Mouse (Mus musculus) heart, adult 18-20 months (tissue): Measurements from ENCODE around the gene Cxxc4. TPM values are rescaled to one million over a fixed set of nuclear protein-coding genes. Genes with fewer than 3 reads are reported as not detected.
"Not testable (repeated sequence)": the region's sequence is repeated elsewhere in the genome, so short reads cannot be mapped to it uniquely, and the experiment has no call there.

Experiments
- DNase-seq, 2 experiments: peaks; one replicate each; pipeline ENCODE4 v3.0.0; 2021 to 2022; ENCODE audit warnings: mixed read lengths in 1 of 2
- long read RNA-seq, 2 experiments: library from polyadenylated mRNA; stranded (forward); transcript quantifications; one replicate each; pipeline ENCODE4 v2.0.0; 2021
- total RNA-seq, 2 experiments: library from RNA; stranded (reverse); gene quantifications; 2 replicates each; pipeline ENCODE4 v1.2.3; 2021

Cxxc4 gene
- 1 to 10 TPM; 2.4 to 3.6 TPM for total RNA-seq
- long read RNA-seq, experiment 1, partial matches to known transcripts, result 1 of 1 reads
- long read RNA-seq, experiment 1, other reads (novel, unspliced or antisense), result 0 of 1 reads
- long read RNA-seq, experiment 2, partial matches to known transcripts, result 1 of 1 reads
- long read RNA-seq, experiment 2, other reads (novel, unspliced or antisense), result 0 of 1 reads

- peak in 1 of 2 experiments; percentile 9 for DNase-seq
These were observed at the start of gene Cxxc4 for GRCm38 (mm10) chr3:134236414-134237112. Gene Cxxc4 (plus strand): TSS chr3:134236484.

DNA sequence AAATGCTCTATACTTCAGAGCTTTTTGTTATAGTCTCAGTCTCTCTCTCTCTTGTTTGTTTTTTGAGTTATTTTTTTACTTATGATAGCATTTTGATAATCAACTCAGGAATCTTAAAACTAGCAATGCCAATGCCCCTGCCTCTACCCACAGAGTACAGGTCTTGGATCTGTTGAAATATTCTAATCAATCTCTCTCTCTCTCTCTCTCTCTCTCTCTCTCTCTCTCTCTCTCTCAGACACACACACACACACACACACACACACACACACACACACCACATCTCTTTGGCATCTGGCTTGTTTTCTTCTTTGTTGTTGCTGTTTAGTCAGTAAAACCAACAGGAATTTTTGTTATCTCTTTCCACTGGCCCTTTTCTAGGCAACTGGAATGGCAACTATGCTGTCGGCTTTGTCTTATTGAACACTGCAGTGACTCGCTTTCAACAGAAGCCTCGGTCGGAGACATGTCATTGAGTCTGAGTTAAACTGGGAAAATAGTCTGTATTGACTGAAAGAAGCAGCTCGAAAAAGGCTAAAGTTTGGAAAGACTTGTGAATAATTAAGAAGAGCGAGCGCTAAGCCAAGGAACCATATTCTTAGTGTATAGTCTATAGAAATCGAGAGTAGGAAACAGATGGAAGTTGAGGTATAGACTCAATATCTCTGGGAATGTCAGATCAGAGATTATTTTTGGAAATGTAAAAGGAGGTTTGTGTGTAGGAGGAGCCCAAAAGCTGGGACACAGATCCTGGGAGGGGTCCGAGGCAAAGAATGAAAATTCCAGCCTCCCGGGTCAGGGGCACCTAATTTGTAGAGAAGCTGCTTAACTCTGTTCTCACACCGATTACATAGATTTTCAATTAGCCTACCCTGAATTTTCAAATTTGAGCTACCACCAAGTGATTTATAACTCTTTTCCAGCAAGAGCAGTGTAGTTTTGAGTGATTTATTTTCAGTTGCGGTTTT lies 47.0 kb upstream of the Cxxc4 start:
- peak in 1 of 2 experiments; percentile 7 for DNase-seq

- peak; percentile 4 to 18 for DNase-seq
These were observed 46.2 kb upstream of the Cxxc4 start for GRCm38 (mm10) chr3:134190046-134190445.

GRCm38 (mm10) chr3:134199892-134200291 lies 36.4 kb upstream of the Cxxc4 start:
- peak; percentile 17 to 52 for DNase-seq

- no peak for DNase-seq
These were observed 29.7 kb upstream of the Cxxc4 start for GRCm38 (mm10) chr3:134206624-134207023.

DNA sequence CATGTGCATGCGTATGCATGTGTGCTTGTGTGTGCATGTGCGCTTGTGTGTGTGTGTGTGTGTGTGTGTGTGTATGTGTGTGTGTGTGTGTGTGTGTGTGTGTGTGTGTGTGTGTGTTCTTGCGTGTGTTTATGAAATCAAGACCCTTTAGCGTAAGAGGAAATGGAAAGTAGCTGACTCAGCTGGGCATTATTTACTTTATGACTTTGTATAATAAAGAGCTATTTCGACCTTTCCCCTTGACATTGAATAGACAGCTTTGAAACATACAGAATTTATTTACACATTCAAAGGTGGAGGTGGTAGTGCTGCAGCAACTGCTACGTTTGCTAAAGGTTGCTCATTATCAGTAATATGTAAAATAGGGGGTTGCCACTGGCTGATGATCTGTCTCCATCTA lies 25.3 kb upstream of the Cxxc4 start:
- DNase-seq, result no peak

DNA sequence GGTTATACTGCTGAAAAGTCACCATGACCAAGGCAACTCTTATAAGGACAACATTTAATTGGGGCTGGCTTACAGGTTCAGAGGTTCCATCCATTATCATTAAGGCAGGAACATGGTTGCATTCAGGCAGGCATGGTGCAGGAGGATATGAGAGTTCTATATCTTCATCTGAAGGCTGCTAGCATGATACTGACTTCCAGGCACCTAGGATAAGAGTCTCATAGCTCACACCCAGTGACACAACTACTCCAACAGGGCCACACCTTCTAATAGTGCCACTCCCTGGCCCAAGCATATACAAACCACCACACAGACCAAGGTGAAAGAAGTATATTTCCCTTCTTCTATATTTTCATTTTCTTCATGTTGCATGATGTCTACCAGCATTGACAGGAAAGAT lies 16.4 kb upstream of the Cxxc4 start:
- not testable (repeated sequence) for DNase-seq

- DNase-seq, result no peak
These were observed 15.3 kb upstream of the Cxxc4 start for GRCm38 (mm10) chr3:134221002-134221401.

DNA sequence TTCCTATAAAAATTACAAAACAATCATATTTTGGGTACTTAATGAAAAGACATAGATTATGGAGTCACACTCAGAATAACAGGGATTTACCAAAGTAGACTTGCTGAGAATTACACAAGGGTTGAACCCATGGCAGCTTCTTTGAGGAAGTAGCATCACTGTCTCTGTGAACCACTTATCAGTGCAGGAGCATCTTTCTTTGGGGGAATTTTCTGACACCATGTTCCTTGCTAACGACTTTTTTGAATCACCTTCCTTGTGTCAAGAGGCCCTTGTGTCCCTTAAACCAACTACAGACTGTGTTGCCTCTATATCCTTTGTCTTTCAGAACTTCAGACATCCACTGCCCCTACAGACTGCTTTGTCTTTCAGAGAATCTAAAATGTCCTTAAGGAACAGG lies 13.7 kb upstream of the Cxxc4 start:
- no peak for DNase-seq

DNA sequence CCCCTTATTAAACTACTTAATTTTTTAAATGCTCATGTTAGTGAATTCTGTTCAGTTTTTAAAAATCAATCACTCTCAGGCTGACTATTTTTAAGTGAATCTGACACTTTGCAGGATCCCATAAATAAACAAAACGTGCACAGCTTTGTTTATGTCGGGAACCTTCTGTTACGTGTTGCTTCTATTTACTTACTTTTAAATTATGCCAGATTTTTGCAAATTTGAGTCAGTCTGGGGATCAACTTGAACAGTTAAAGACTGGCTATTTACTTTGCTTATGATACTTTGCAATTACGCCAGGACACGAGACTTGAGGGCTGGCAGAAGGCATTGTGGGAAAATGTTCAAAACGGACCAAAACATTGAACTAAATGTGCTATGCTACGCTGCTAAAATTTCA lies 12.3 kb upstream of the Cxxc4 start:
- no peak for DNase-seq

DNA sequence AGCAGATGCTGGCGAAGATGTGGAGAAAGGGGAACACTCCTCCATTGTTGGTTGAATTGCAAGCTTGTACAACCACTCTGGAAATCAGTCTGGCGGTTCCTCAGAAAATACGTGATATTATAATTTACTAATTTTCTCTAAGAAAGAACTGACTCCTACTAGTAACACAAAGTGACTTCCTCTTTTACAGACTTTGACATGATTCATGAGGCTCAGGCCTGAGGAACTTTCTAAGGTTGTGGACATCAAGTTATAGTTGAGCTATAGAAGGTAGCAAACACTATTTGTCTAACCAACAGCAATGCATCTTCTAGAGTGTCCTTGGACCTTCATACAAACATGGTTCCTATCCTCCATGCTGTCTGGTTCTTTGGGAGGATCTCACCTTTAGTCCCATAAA lies 10.4 kb upstream of the Cxxc4 start:
- no peak for DNase-seq

GRCm38 (mm10) chr3:134232753-134233152 lies 3.5 kb upstream of the Cxxc4 start:
- no peak for DNase-seq

- peak; percentile 73 to 85 for DNase-seq
These were observed 532 bp upstream of the Cxxc4 start for GRCm38 (mm10) chr3:134235491-134236413.

DNA sequence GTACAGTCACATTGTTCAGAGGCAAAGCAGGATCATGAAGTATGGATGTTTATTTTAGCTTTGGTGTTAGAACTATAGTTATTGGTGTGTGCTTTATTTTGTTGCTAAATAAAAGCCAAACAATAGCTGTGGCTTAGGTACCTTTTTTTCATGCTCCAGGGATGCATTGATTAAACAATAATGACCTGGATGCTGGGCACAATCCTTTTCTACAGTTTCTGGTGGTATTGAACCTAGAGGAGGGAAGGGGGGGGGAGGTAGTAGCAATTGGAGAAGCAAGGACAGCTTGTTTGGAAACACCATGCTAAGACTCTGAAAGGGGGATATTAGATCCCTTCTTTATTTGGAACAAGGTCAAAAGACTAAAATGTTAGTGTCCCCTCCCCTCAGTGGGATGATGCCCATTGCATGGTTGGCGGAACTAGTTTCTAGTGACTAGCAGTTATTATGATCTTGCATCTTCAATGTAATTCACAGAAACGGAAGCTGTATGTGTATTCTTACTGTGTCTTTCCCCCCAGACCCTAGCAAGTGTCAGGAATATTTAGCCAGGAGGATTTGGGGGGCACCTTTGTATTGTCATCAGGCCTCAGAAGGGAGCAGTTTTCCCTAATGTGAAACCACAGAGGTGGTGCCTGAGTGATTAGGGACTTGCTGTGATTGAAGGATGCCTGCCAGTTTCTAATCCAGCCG lies 975 bp downstream of the Cxxc4 start:
- DNase-seq, result peak in 1 of 2 experiments; percentile 8

DNA sequence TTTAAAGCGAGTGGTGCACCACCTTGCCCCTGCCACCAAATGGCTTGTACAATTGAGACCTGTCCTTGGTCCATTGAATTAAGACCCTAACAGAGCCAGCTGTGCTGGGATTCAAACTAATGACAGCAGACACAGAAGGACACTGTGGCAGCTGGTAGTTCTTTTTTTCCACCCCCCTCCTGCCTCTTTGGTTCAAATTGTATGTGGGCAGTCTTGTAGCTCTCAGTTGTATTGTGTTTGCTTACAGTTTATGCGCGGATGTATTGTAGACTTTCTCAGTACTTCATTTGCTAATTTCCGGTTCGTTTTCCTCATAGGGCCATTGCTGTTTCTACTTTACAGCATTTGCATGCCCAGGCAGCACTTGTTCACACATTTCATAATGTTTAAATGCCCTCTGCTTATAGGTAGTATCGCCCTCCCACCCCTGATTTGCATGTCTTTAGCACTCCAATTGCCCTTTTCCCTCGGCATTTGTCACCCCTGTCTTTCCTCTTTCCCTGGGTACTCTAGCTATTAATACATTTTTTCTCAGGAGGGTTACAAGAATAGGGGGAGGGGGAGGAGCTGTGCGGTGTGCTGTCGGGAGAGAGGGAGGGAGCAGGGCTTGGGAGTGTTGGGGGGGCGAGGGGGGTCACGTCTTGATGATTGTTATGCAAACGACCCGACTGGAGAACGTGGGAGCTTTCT lies 2.5 kb downstream of the Cxxc4 start:
- peak; percentile 15 to 35 for DNase-seq

- peak; percentile 51 to 67 for DNase-seq
These were observed 3.2 kb downstream of the Cxxc4 start for GRCm38 (mm10) chr3:134239321-134239970.

- peak; percentile 81 to 83 for DNase-seq
These were observed 3.9 kb downstream of the Cxxc4 start for GRCm38 (mm10) chr3:134239971-134240717.

GRCm38 (mm10) chr3:134240718-134241025 lies 4.4 kb downstream of the Cxxc4 start:
- no peak for DNase-seq

- DNase-seq, result no peak
These were observed 7.0 kb downstream of the Cxxc4 start for GRCm38 (mm10) chr3:134243168-134243849.
